Mouse (Mus musculus) neural tube, embryonic 14.5 days (tissue): ENCODE measurements around the gene Tc2n. TPM values are rescaled to one million over a fixed set of nuclear protein-coding genes. Genes with fewer than 3 reads are reported as not detected.
A peak's percentile ranks its signal among the peaks of the same experiment; 100 is the strongest.

Experiments
- ATAC-seq: fragments of 200-750 bp; cut with Nextera tagmentation; 2 replicates; pipeline ENCODE4 v1.8.0; 2017; ENCODE audit warnings: low read depth, mild to moderate bottlenecking, moderate TSS enrichment, moderate library complexity
- H3K27ac ChIP-seq: fragments of 300-500 bp; sonication (generic); 2 replicates; pipeline ENCODE4 v1.5.1; 2014; ENCODE audit warnings: low read depth, mild to moderate bottlenecking, control low read depth, low read length, moderate library complexity, mixed read lengths
- H3K27me3 ChIP-seq: fragments of 300-500 bp; sonication (generic); 2 replicates; pipeline ENCODE4 v1.6.1; 2014; ENCODE audit warnings: low read length; ENCODE audit not compliant: control insufficient read depth, insufficient read depth
- H3K36me3 ChIP-seq: fragments of 300-500 bp; sonication (generic); 2 replicates; pipeline ENCODE4 v1.6.1; 2014; ENCODE audit warnings: low read length, mixed read lengths; ENCODE audit not compliant: control insufficient read depth, insufficient read depth
- H3K4me1 ChIP-seq: fragments of 300-500 bp; sonication (generic); 2 replicates; pipeline ENCODE4 v1.6.1; 2014; ENCODE audit warnings: low read length; ENCODE audit not compliant: control insufficient read depth, insufficient read depth
- H3K4me2 ChIP-seq: fragments of 300-500 bp; sonication (generic); 2 replicates; pipeline ENCODE4 v1.6.1; 2014; ENCODE audit warnings: mild to moderate bottlenecking, low read depth, low read length, control low read depth
- H3K4me3 ChIP-seq: fragments of 300-500 bp; sonication (generic); 2 replicates; pipeline ENCODE4 v1.5.1; 2014; ENCODE audit warnings: low read depth, low read length, control low read depth, mixed read lengths
- H3K9ac ChIP-seq: fragments of 300-500 bp; sonication (generic); replicated peaks from 2 replicates; pipeline ENCODE4 v1.6.1; 2014; ENCODE audit warnings: low read depth, mild to moderate bottlenecking, control low read depth, low read length, mixed read lengths
- H3K9me3 ChIP-seq: fragments of 300-500 bp; sonication (generic); 2 replicates; pipeline ENCODE4 v1.6.1; 2016; ENCODE audit warnings: low read length; ENCODE audit not compliant: control insufficient read depth
- WGBS: fragments of 180-500 bp; shearing (Covaris S2); extraction: QIAGEN DNeasy Blood & Tissue Kit; methylation state at CpG from one replicate; pipeline ENCODE4 v1.1.7; 2014; 5-methylcytosine and 5-hydroxymethylcytosine counted together
- polyA plus RNA-seq: library from polyadenylated mRNA; unstranded; fragments of >200 nt; fragmentation: Nextera tagmentation; extraction: Ambion mirVana; gene quantifications from 2 replicates; pipeline ENCODE4 v1.2.1, GENCODE M21; 2014

Gene Tc2n
- polyA plus RNA-seq, result 0.17 and 0.32 TPM in 2 replicates

DNA sequence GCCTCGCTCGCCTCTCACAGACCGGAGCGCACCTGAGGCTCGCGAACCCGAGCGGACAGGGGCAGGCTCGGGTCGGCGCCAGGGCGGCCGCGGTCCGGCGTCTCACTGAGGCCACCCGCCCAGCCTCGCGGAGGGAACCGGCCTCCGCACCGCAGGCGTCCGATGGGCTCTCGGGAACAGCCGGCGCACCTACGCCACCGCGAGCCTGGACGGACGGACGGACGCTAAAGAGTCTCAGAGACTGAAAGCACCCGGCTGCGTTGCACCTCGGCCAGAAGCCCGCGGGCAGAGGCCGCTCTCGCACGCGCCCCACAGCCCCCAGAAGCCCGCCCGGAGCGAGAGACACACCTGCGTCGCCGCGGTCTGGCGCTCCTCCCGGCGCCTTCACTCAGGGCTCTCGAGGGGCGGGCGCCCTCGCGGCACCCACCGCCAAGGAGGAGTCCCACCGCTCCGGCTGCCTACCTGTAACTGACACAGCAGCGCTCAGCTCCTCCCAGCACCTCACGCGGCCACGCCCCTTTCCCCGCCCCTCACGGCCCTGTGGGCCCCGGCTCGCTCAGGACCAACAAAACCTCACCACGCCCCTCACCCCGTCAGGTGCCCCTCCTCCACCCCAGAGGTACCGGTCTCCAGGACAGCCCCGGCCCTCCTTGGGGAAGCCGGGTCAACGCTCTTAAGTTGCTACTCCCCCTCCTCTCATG is at the start of gene Tc2n:
TSS of gene Tc2n (minus strand) at position 470 of the 701 bp plus-strand sequence.
- under 1% methylated on average over 62 of the region's 75 CpGs for WGBS
- H3K4me3 ChIP-seq, result peak within 1 kb of the TSS; percentile 61
- peaks cover 12% of the 10 kb centered on the region for H3K27me3 ChIP-seq
- no peaks in the 10 kb centered on the region for H3K36me3 ChIP-seq
- H3K9me3 ChIP-seq, result no peaks in the 10 kb centered on the region
- peak within 1 kb of the TSS; percentile 99 for H3K4me2 ChIP-seq
- no peaks in the 10 kb centered on the region for H3K4me1 ChIP-seq
- peak within 1 kb of the TSS; percentile 50 for H3K9ac ChIP-seq
- peak; percentile 96 for ATAC-seq
- no peak within 1 kb of the TSS for H3K27ac ChIP-seq

DNA sequence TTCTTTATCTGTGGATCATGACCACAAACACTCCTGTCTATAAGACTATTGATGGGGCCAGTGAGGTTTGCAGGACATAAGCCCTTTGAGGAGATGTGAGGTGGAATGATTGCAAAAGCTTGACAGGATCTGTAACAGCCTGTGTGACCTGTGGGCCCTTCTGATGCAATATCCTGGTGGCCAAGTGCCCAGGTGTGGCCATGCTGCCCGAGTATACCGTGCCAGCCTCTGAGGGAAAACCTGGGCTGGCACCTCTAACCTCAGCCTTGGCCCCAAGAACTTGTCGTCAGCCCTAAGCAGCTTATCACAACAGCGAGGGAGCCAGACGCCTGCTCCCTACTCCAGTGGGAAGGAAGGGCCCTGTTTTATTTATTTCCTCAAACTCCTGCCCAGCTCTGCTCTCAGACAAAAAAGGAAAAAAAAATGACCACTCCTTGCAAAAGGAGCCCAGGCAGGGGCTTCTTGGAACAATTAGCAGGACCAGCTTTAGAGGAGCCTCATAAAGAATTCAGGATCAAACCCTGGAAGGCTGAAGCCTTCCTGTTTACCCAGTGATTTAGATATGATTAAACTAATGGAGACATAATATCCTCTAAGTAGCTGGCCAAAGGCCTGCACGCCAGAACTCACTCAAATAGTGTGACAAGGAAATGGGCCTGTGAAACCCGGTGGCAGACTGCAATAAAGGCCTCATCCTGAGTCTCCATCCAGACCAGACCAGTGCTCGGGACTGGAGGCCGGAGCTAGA is 49.2 kb upstream of the Tc2n start:
- 81% methylated on average over 9 of the region's 9 CpGs for WGBS
- Histone ChIP-seq H3K27ac (no peak overlapping the region), H3K9me3 (no peaks in the 10 kb centered on the region), H3K9ac (no peak overlapping the region), H3K27me3 (no peaks in the 10 kb centered on the region), H3K4me3 (no peak overlapping the region), H3K4me1 (no peaks in the 10 kb centered on the region), H3K36me3 (no peaks in the 10 kb centered on the region), H3K4me2 (no peak overlapping the region)
- ATAC-seq, result no peak

DNA sequence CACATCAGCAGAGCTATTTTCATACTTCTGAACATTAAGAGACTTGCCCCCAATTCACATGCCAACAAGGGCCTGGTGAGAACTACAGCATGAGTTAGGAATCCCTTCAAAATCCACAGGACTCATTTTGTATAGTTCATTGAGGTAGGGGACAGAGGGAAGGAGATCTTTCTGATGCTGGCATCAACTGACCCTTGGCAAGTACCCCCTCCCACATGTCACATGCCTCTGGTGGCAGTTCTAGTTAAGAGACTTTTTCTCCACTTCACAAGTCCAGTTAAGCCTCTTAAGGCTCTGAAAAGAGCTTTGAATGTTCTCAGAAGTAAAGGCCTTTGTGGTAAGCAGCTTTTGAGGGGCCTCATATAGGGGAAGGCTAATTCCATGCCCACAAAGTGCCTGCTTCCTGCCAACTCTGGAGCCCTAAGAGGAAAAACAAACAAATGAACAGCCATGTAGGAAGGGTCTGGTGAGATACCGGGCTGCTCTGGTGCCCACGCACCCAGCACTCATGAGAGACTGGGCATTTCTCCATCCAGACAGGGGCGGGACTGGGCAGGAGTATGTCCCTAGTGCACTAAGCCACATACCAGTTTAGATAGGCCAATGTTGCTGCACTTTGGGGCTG is 48.0 kb upstream of the Tc2n start:
- no peaks in the 10 kb centered on the region for H3K4me1 ChIP-seq
- no peak overlapping the region for H3K9ac ChIP-seq
- no peak overlapping the region for H3K4me3 ChIP-seq
- no peak overlapping the region for H3K4me2 ChIP-seq
- no peak for ATAC-seq
- H3K36me3 ChIP-seq, result no peaks in the 10 kb centered on the region
- WGBS, result 79% methylated on average over 3 of the region's 3 CpGs
- H3K27me3 ChIP-seq, result no peaks in the 10 kb centered on the region
- no peaks in the 10 kb centered on the region for H3K9me3 ChIP-seq
- H3K27ac ChIP-seq, result no peak overlapping the region

DNA sequence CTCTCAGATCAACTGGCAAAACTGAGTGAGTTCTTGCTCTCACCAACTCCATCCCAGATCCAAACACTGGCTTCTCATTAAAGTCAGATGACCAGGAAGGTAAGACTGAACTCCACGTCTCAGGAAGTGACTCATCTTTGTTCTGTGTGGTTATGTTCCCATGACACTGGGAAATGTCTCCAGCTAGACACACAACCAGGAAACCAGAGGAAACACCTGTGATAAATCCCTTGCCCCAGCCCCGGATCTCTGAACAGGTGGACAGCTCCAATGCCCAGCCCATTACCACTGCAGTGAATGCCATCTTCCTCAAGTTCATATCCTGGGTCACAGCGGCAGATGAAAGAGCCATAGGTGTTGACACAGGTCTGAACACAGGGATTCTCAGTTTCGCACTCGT is 46.5 kb upstream of the Tc2n start:
- H3K27ac ChIP-seq, result no peak overlapping the region
- no peak overlapping the region for H3K9ac ChIP-seq
- no peaks in the 10 kb centered on the region for H3K27me3 ChIP-seq
- H3K4me2 ChIP-seq, result no peak overlapping the region
- H3K4me1 ChIP-seq, result no peaks in the 10 kb centered on the region
- H3K9me3 ChIP-seq, result no peaks in the 10 kb centered on the region
- no peak for ATAC-seq
- no peak overlapping the region for H3K4me3 ChIP-seq
- no peaks in the 10 kb centered on the region for H3K36me3 ChIP-seq
- 88% methylated on average over 5 of the region's 5 CpGs for WGBS

DNA sequence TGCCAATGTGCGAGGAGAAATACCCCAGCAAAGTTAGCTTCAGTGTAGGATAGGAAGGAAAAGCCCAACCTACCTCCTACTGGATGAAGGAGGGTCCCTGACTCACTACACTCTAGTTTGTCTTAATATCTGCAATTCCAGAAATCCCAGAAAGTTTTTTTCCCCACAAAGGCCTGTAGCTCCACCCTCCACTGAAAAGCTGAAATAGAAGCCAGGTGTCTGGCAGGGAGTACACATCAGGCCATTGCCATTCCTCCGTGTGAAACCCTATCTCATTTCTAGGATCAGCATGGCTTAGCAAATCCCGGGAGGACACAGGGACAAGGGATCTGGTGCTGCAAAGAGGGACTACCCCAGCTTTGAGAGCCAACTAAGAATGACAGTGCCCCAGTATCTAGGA is 44.7 kb upstream of the Tc2n start:
- Histone ChIP-seq H3K36me3 (no peaks in the 10 kb centered on the region), H3K27ac (no peak overlapping the region), H3K4me2 (no peak overlapping the region), H3K9ac (no peak overlapping the region), H3K4me1 (no peaks in the 10 kb centered on the region), H3K27me3 (no peaks in the 10 kb centered on the region), H3K4me3 (no peak overlapping the region), H3K9me3 (no peaks in the 10 kb centered on the region)
- no peak for ATAC-seq
- WGBS, result 87% methylated on average over 3 of the region's 3 CpGs

DNA sequence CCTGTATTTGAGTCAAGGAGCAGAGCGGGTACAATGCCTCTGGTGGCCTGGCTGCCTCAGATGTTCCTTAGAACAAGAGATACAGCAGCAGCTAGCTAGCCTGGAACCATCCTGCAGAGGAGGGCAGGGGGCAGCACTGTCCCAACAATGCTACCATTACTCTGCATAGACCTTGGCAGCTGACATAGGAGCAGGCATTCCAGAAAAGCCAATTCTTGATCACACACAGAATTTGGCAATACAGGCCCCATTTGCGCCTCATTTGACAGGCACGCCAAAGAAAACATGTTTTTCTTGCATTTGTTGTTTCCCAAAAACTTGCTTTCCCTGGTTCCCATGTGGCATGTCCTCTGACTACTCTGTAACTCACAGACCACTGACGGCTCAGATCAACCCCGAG is 43.7 kb upstream of the Tc2n start:
- no peak overlapping the region for H3K4me2 ChIP-seq
- no peaks in the 10 kb centered on the region for H3K36me3 ChIP-seq
- WGBS, result 92% methylated on average over 5 of the region's 5 CpGs
- H3K9ac ChIP-seq, result no peak overlapping the region
- H3K4me1 ChIP-seq, result no peaks in the 10 kb centered on the region
- H3K4me3 ChIP-seq, result no peak overlapping the region
- no peak overlapping the region for H3K27ac ChIP-seq
- no peaks in the 10 kb centered on the region for H3K9me3 ChIP-seq
- no peak for ATAC-seq
- no peaks in the 10 kb centered on the region for H3K27me3 ChIP-seq

GRCm38 (mm10) chr12:101759440-101760045 is 41.2 kb upstream of the Tc2n start:
- Histone ChIP-seq H3K4me3 (no peak overlapping the region), H3K36me3 (no peaks in the 10 kb centered on the region), H3K4me2 (no peak overlapping the region), H3K9me3 (no peaks in the 10 kb centered on the region), H3K27me3 (no peaks in the 10 kb centered on the region), H3K9ac (no peak overlapping the region), H3K4me1 (no peaks in the 10 kb centered on the region), H3K27ac (no peak overlapping the region)
- 68% methylated on average over 6 of the region's 6 CpGs for WGBS
- ATAC-seq, result no peak

DNA sequence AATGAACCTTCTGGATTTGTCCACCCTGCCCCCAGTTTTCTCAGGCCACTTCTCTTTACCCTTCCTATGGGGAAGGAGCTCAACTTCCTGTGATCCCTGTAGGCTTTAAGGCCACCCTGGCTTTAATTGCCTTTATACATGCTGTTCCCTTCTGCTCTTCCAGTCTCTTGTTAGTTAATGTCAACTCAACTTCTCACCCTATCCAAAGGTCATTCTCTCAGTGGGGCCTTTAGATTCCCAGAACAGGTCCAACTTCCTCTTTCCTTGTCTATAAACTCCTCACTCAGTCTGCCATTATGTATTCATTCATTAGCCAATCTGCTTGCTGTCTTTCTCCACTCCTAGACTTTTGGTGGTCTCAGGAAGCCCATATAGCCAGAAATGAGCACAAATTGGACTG is 40.4 kb upstream of the Tc2n start:
- Histone ChIP-seq H3K4me2 (no peak overlapping the region), H3K36me3 (no peaks in the 10 kb centered on the region), H3K27me3 (no peaks in the 10 kb centered on the region), H3K4me1 (no peaks in the 10 kb centered on the region), H3K27ac (no peak overlapping the region), H3K9me3 (no peaks in the 10 kb centered on the region), H3K9ac (no peak overlapping the region), H3K4me3 (no peak overlapping the region)
- ATAC-seq, result no peak

- no peak overlapping the region for H3K4me2 ChIP-seq
- no peaks in the 10 kb centered on the region for H3K27me3 ChIP-seq
- H3K9me3 ChIP-seq, result no peaks in the 10 kb centered on the region
- ATAC-seq, result no peak
- no peaks in the 10 kb centered on the region for H3K4me1 ChIP-seq
- H3K9ac ChIP-seq, result no peak overlapping the region
- H3K4me3 ChIP-seq, result no peak overlapping the region
- WGBS, result 69% methylated on average over 2 of the region's 2 CpGs
- no peak overlapping the region for H3K27ac ChIP-seq
- no peaks in the 10 kb centered on the region for H3K36me3 ChIP-seq
Observed at GRCm38 (mm10) chr12:101742375-101742774, 24.1 kb upstream of the Tc2n start.
